Mouse (Mus musculus) forebrain, embryonic 10.5 days (tissue): ENCODE measurements around the gene Cog5. TPM values are rescaled to one million over a fixed set of nuclear protein-coding genes. Genes with fewer than 3 reads are reported as not detected.

Experiments
- DNase-seq: peaks from one replicate; pipeline ENCODE4 v3.0.0-alpha.2; 2017; ENCODE audit warnings: low spot score; ENCODE audit errors: extremely low spot score
- H3K27ac ChIP-seq: fragments of 300-500 bp; sonication (generic); 2 replicates; pipeline ENCODE4 v1.5.1; 2016; ENCODE audit warnings: mild to moderate bottlenecking
- H3K27me3 ChIP-seq: fragments of 300-500 bp; sonication (generic); 2 replicates; pipeline ENCODE4 v1.6.1; 2016; ENCODE audit warnings: mild to moderate bottlenecking; ENCODE audit not compliant: poor library complexity, severe bottlenecking
- H3K36me3 ChIP-seq: fragments of 300-500 bp; sonication (generic); replicated peaks from 2 replicates; pipeline ENCODE4 v1.6.1; 2016; ENCODE audit warnings: mild to moderate bottlenecking, moderate library complexity
- H3K4me1 ChIP-seq: fragments of 300-500 bp; sonication (generic); 2 replicates; pipeline ENCODE4 v1.6.1; 2016
- H3K4me3 ChIP-seq: fragments of 300-500 bp; sonication (generic); 2 replicates; pipeline ENCODE4 v1.5.1; 2016; ENCODE audit warnings: mild to moderate bottlenecking, moderate library complexity
- H3K9me3 ChIP-seq: fragments of 300-500 bp; sonication (generic); 2 replicates; pipeline ENCODE4 v1.6.1; 2016; ENCODE audit warnings: mild to moderate bottlenecking, moderate library complexity
- WGBS: fragments of 180-500 bp; shearing (Covaris S2); methylation state at CpG from one replicate; pipeline ENCODE4 v1.1.7; 2016; 5-methylcytosine and 5-hydroxymethylcytosine counted together
- polyA plus RNA-seq: library from polyadenylated mRNA; unstranded; fragments of >200 nt; fragmentation: Nextera tagmentation; extraction: Ambion mirVana; gene quantifications from 2 replicates; pipeline ENCODE4 v1.2.1, GENCODE M21; 2016

The Cog5 gene
- polyA plus RNA-seq, 1 experiment from 2014 or later: 23.9 TPM

GRCm38 (mm10) chr12:31986463-31986862 is 331.8 kb downstream of the Cog5 start:
- no peak overlapping the region for H3K27ac ChIP-seq
- DNase-seq: no peak
- H3K27me3 ChIP-seq: no peaks in the 10 kb centered on the region
- no peak overlapping the region for H3K4me3 ChIP-seq
- H3K4me1 ChIP-seq: peaks cover 10% of the 10 kb centered on the region
- no peaks in the 10 kb centered on the region for H3K9me3 ChIP-seq
- peaks cover 4% of the 10 kb centered on the region; the same call in 1 of the 2 replicates for H3K36me3 ChIP-seq
- WGBS: 92% methylated on average over 2 of the region's 2 CpGs

Other genes with a start within 250 kb of the Cog5 start
- 16.7 and 19.2 TPM in 2 replicates for gene Cbll1, start 155.3 kb upstream of the Cog5 start, polyA plus RNA-seq
- not detected in 2 replicates for gene Slc26a4, start 94.9 kb upstream of the Cog5 start, polyA plus RNA-seq
- gene Bcap29, start 20.2 kb upstream of the Cog5 start, polyA plus RNA-seq: 25.1 and 29.1 TPM in 2 replicates
- 10.7 and 10.9 TPM in 2 replicates for gene Dus4l, start within 50 bp of the Cog5 start, polyA plus RNA-seq
- gene Gpr22, start 59.1 kb downstream of the Cog5 start, polyA plus RNA-seq: 0.52 and 0.69 TPM in 2 replicates